16 mouse cellular contexts compared by ENCODE assay signal in genomic region chr5:74256705-74257104, GRCm38 (mm10).
DNase-seq lines count a peak whose midpoint lies in the region; ATAC-seq and TF ChIP-seq lines count a peak whose summit lies in the region.
"Had no signal": no experiment of that assay in that cellular context is flagged by ENCODE, and none has a peak within 500 bp of the region (broad histone marks: within the 10 kb centered on the region; RNA-seq: fewer than 3 reads in every experiment).

No protein-coding gene starts in this region.

- H3K27ac ChIP-seq in heart, embryonic 10.5 days: peak overlapping the region; percentile 75
- H3K27ac ChIP-seq in kidney, postnatal 0 days: 0 out of 2 replicates have a peak overlapping the region, but pooled peaks have one; percentile 27
- H3K27ac ChIP-seq in neural tube, embryonic 11.5 days (ENCODE audit: low read depth, low read length): 0 out of 2 replicates have a peak overlapping the region, but pooled peaks have one; percentile 4
- H3K27ac ChIP-seq: forebrain, embryonic 12.5 days; hindbrain, embryonic 12.5 days; liver, embryonic 12.5 days; midbrain, embryonic 13.5 days; stomach, embryonic 15.5 days had no signal

- WGBS in heart, embryonic 10.5 days: 56% methylated on average over 4 of the region's 4 CpGs
- WGBS in kidney, postnatal 0 days: 37% methylated on average over 4 of the region's 4 CpGs
- 79% methylated on average over 4 of the region's 4 CpGs for WGBS in neural tube, embryonic 11.5 days

- peaks cover 58% of the 10 kb centered on the region for H3K4me1 ChIP-seq in heart, embryonic 10.5 days
- H3K4me1 ChIP-seq in kidney, postnatal 0 days (replicated peaks; ENCODE audit: insufficient read depth, low read length): peaks cover 22% of the 10 kb centered on the region; the same call in 1 of the 2 replicates
- 0 out of 2 replicates have a peak, but pooled peaks cover 6% of the 10 kb centered on the region for H3K4me1 ChIP-seq in neural tube, embryonic 11.5 days (ENCODE audit: control insufficient read depth, insufficient read depth, low read length)

- no peaks in the 10 kb centered on the region for H3K27me3 ChIP-seq in heart, embryonic 10.5 days (ENCODE audit: insufficient read depth, poor library complexity, severe bottlenecking)
- H3K27me3 ChIP-seq in kidney, postnatal 0 days (ENCODE audit: insufficient read depth, low read length): no peaks in the 10 kb centered on the region
- H3K27me3 ChIP-seq in neural tube, embryonic 11.5 days (ENCODE audit: control insufficient read depth, insufficient read depth, low read length): no peaks in the 10 kb centered on the region
- H3K27me3 ChIP-seq: forebrain, embryonic 12.5 days; hindbrain, embryonic 12.5 days; liver, embryonic 12.5 days; midbrain, embryonic 13.5 days; stomach, embryonic 15.5 days had no signal

- no peak for DNase-seq in heart, embryonic 10.5 days (ENCODE audit: low spot score)
- DNase-seq in heart, adult 8-10 months (ENCODE audit: low spot score): no peak
- DNase-seq in kidney, postnatal 0 days (ENCODE audit: low spot score): peak; percentile 67
- DNase-seq in kidney, adult 9 months: no peak
- DNase-seq in neural tube, embryonic 11.5 days (ENCODE audit: low spot score): no peak
- no peak for DNase-seq in neural tube, embryonic 10.5 days (ENCODE audit: extremely low spot score, low spot score)
- DNase-seq in skeletal muscle tissue, adult 2 months (ENCODE audit: low read depth, low spot score): peak; percentile 54
- DNase-seq: cerebellum, adult 8-10 months; kidney, postnatal 10 days; thymus, adult 18-20 months had no signal

- no peak for ATAC-seq in kidney, postnatal 0 days (replicated peaks; ENCODE audit: low FRiP score, low read depth)
- no peak for ATAC-seq in neural tube, embryonic 11.5 days (ENCODE audit: insufficient read depth, low FRiP score, low TSS enrichment)
- ATAC-seq in megakaryocyte progenitor cell, adult 5-6 weeks (replicated peaks; ENCODE audit: poor library complexity): no peak
- ATAC-seq: liver, embryonic 12.5 days; midbrain, embryonic 13.5 days had no signal

- H3K4me2 ChIP-seq in kidney, postnatal 0 days (ENCODE audit: low read length): no peak overlapping the region
- no peak overlapping the region for H3K4me2 ChIP-seq in neural tube, embryonic 11.5 days (ENCODE audit: low read depth)
- H3K4me2 ChIP-seq: forebrain, embryonic 12.5 days; hindbrain, embryonic 12.5 days; liver, embryonic 12.5 days; midbrain, embryonic 13.5 days; stomach, embryonic 15.5 days had no signal

- no peak for TF ChIP-seq CTCF in kidney, postnatal 0 days (IDR thresholded peaks at IDR 0.05; ENCODE audit: low read depth)

- H3K4me3 ChIP-seq in heart, embryonic 10.5 days: no peak overlapping the region
- H3K4me3 ChIP-seq in kidney, postnatal 0 days (replicated peaks; ENCODE audit: low read depth, low read length): no peak overlapping the region
- H3K4me3 ChIP-seq in neural tube, embryonic 11.5 days (ENCODE audit: low read depth, low read length): no peak overlapping the region
- H3K4me3 ChIP-seq: forebrain, embryonic 12.5 days; hindbrain, embryonic 12.5 days; liver, embryonic 12.5 days; midbrain, embryonic 13.5 days; stomach, embryonic 15.5 days had no signal

- H3K9me3 ChIP-seq in heart, embryonic 10.5 days: no peaks in the 10 kb centered on the region
- no peaks in the 10 kb centered on the region for H3K9me3 ChIP-seq in kidney, postnatal 0 days (replicated peaks; ENCODE audit: low read length)
- no peaks in the 10 kb centered on the region for H3K9me3 ChIP-seq in neural tube, embryonic 11.5 days (ENCODE audit: control insufficient read depth, low read length)
- H3K9me3 ChIP-seq: forebrain, embryonic 12.5 days; hindbrain, embryonic 12.5 days; liver, embryonic 12.5 days; midbrain, embryonic 13.5 days; stomach, embryonic 15.5 days had no signal

- no peak overlapping the region for H3K9ac ChIP-seq in kidney, postnatal 0 days (ENCODE audit: low read depth, low read length)
- H3K9ac ChIP-seq in neural tube, embryonic 11.5 days (ENCODE audit: low read length): no peak overlapping the region
- H3K9ac ChIP-seq: forebrain, embryonic 12.5 days; hindbrain, embryonic 12.5 days; liver, embryonic 12.5 days; midbrain, embryonic 13.5 days; stomach, embryonic 15.5 days had no signal

- no peaks in the 10 kb centered on the region for H3K36me3 ChIP-seq in heart, embryonic 10.5 days
- H3K36me3 ChIP-seq in kidney, postnatal 0 days (ENCODE audit: insufficient read depth, low read length): no peaks in the 10 kb centered on the region
- no peaks in the 10 kb centered on the region for H3K36me3 ChIP-seq in neural tube, embryonic 11.5 days (ENCODE audit: control insufficient read depth, insufficient read depth, low read length)
- H3K36me3 ChIP-seq: forebrain, embryonic 12.5 days; hindbrain, embryonic 12.5 days; liver, embryonic 12.5 days; midbrain, embryonic 13.5 days; stomach, embryonic 15.5 days had no signal

Comparison
In these comparisons a context has a peak if more than half of its experiments do, and no peak if none do; other contexts are left out.
1. DNase-seq: peak in kidney, postnatal 0 days (single experiment) and skeletal muscle tissue, adult 2 months (single experiment); none in heart, embryonic 10.5 days (single experiment), heart, adult 8-10 months (single experiment), kidney, adult 9 months (single experiment), neural tube, embryonic 11.5 days (single experiment) and neural tube, embryonic 10.5 days (single experiment).
2. H3K27ac ChIP-seq: peak in every context shown above with its lines; median percentile 75 in heart, embryonic 10.5 days; 27 in kidney, postnatal 0 days; 4 in neural tube, embryonic 11.5 days.